Mouse (Mus musculus) stomach, embryonic 14.5 days (tissue): ENCODE measurements around the gene Chchd10. TPM values are rescaled to one million over a fixed set of nuclear protein-coding genes. Genes with fewer than 3 reads are reported as not detected.

Experiments
- ATAC-seq: fragments of 200-750 bp; cut with Nextera tagmentation; 2 replicates; pipeline ENCODE4 v1.8.0; 2017; ENCODE audit warnings: low read depth, moderate TSS enrichment; ENCODE audit not compliant: insufficient number of reproducible peaks, insufficient read depth, low FRiP score
- H3K27ac ChIP-seq: fragments of 300-500 bp; sonication (generic); 2 replicates; pipeline ENCODE4 v1.5.1; 2014; ENCODE audit warnings: mild to moderate bottlenecking, low read length, moderate library complexity, mixed read lengths
- H3K27me3 ChIP-seq: fragments of 300-500 bp; sonication (generic); 2 replicates; pipeline ENCODE4 v1.6.1; 2014; ENCODE audit warnings: low read length, control low read depth, mixed read lengths; ENCODE audit not compliant: control insufficient read depth, insufficient read depth
- H3K36me3 ChIP-seq: fragments of 300-500 bp; sonication (generic); 2 replicates; pipeline ENCODE4 v1.6.1; 2014; ENCODE audit warnings: mild to moderate bottlenecking, control low read depth, low read length, moderate library complexity, mixed read lengths; ENCODE audit not compliant: control insufficient read depth, insufficient read depth
- H3K4me1 ChIP-seq: fragments of 300-500 bp; sonication (generic); 2 replicates; pipeline ENCODE4 v1.6.1; 2014; ENCODE audit warnings: low read length, control low read depth, mixed read lengths; ENCODE audit not compliant: control insufficient read depth, insufficient read depth
- H3K4me2 ChIP-seq: fragments of 300-500 bp; sonication (generic); replicated peaks from 2 replicates; pipeline ENCODE4 v1.6.1; 2014; ENCODE audit warnings: low read depth, low read length, control low read depth
- H3K4me3 ChIP-seq: fragments of 300-500 bp; sonication (generic); 2 replicates; pipeline ENCODE4 v1.5.1; 2014; ENCODE audit warnings: low read depth, low read length, control low read depth
- H3K9ac ChIP-seq: fragments of 300-500 bp; sonication (generic); replicated peaks from 2 replicates; pipeline ENCODE4 v1.6.1; 2014; ENCODE audit warnings: low read depth, mild to moderate bottlenecking, control low read depth, low read length, moderate library complexity, mixed read lengths
- H3K9me3 ChIP-seq: fragments of 300-500 bp; sonication (generic); 2 replicates; pipeline ENCODE4 v1.6.1; 2016; ENCODE audit warnings: low read depth, low read length, control low read depth; ENCODE audit not compliant: control insufficient read depth
- WGBS: fragments of 180-500 bp; shearing (Covaris S2); extraction: QIAGEN DNeasy Blood & Tissue Kit; methylation state at CpG from one replicate; pipeline ENCODE4 v1.1.7; 2014; 5-methylcytosine and 5-hydroxymethylcytosine counted together
- polyA plus RNA-seq: library from polyadenylated mRNA; unstranded; fragments of >200 nt; fragmentation: Nextera tagmentation; extraction: Ambion mirVana; gene quantifications from 2 replicates; pipeline ENCODE4 v1.2.1, GENCODE M21; 2014

The Chchd10 gene
- polyA plus RNA-seq, 1 experiment from 2014 or later, result 47.6 TPM

- no peak for ATAC-seq
- no peak overlapping the region for H3K4me3 ChIP-seq
- peaks cover 54% of the 10 kb centered on the region for H3K36me3 ChIP-seq
- 97% methylated on average over 1 of the region's 1 CpGs for WGBS
- H3K4me1 ChIP-seq, result peaks cover 9% of the 10 kb centered on the region; the same call in 1 of the 2 replicates
- no peak overlapping the region for H3K4me2 ChIP-seq
- H3K9ac ChIP-seq, result no peak overlapping the region
- no peaks in the 10 kb centered on the region for H3K9me3 ChIP-seq
- no peaks in the 10 kb centered on the region for H3K27me3 ChIP-seq
- no peak overlapping the region for H3K27ac ChIP-seq
Measured at GRCm38 (mm10) chr10:75896208-75896607, 36.7 kb upstream of the Chchd10 start.

- Histone ChIP-seq H3K9ac (no peak overlapping the region), H3K27ac (no peak overlapping the region), H3K4me2 (no peak overlapping the region), H3K9me3 (no peaks in the 10 kb centered on the region), H3K36me3 (peaks cover 65% of the 10 kb centered on the region), H3K4me3 (no peak overlapping the region), H3K27me3 (no peaks in the 10 kb centered on the region), H3K4me1 (peaks cover 9% of the 10 kb centered on the region; the same call in 1 of the 2 replicates)
- 49% methylated on average over 6 of the region's 6 CpGs for WGBS
- ATAC-seq, result no peak
Measured at GRCm38 (mm10) chr10:75897373-75897772, 35.6 kb upstream of the Chchd10 start.

- Histone ChIP-seq H3K27ac (no peak overlapping the region), H3K4me1 (0 out of 2 replicates have a peak, but pooled peaks cover 5% of the 10 kb centered on the region), H3K4me3 (no peak overlapping the region), H3K9ac (no peak overlapping the region), H3K36me3 (peaks cover 73% of the 10 kb centered on the region), H3K4me2 (no peak overlapping the region), H3K9me3 (no peaks in the 10 kb centered on the region), H3K27me3 (no peaks in the 10 kb centered on the region)
- 76% methylated on average over 6 of the region's 6 CpGs for WGBS
- no peak for ATAC-seq
Measured at GRCm38 (mm10) chr10:75898039-75898564, 34.8 kb upstream of the Chchd10 start.

- ATAC-seq, result no peak
- no peaks in the 10 kb centered on the region for H3K27me3 ChIP-seq
Measured at GRCm38 (mm10) chr10:75898846-75899245, 34.1 kb upstream of the Chchd10 start.

GRCm38 (mm10) chr10:75904391-75904790 is 28.5 kb upstream of the Chchd10 start:
- H3K9ac ChIP-seq, result no peak overlapping the region
- peaks cover 86% of the 10 kb centered on the region for H3K36me3 ChIP-seq
- 95% methylated on average over 5 of the region's 5 CpGs for WGBS
- no peaks in the 10 kb centered on the region for H3K9me3 ChIP-seq
- no peaks in the 10 kb centered on the region for H3K4me1 ChIP-seq
- H3K4me2 ChIP-seq, result no peak overlapping the region
- no peak overlapping the region for H3K4me3 ChIP-seq
- ATAC-seq, result no peak
- H3K27me3 ChIP-seq, result no peaks in the 10 kb centered on the region
- no peak overlapping the region for H3K27ac ChIP-seq

More at GRCm38 (mm10) chr10:75898846-75899245, 34.1 kb upstream of the Chchd10 start:
- 68% methylated on average over 3 of the region's 3 CpGs for WGBS
- Histone ChIP-seq H3K27ac (no peak overlapping the region), H3K4me1 (no peaks in the 10 kb centered on the region), H3K36me3 (peaks cover 80% of the 10 kb centered on the region), H3K4me2 (no peak overlapping the region), H3K9me3 (no peaks in the 10 kb centered on the region), H3K4me3 (no peak overlapping the region), H3K9ac (no peak overlapping the region)

GRCm38 (mm10) chr10:75906882-75907281 is 26.0 kb upstream of the Chchd10 start:
- H3K4me3 ChIP-seq, result no peak overlapping the region
- H3K9me3 ChIP-seq, result no peaks in the 10 kb centered on the region
- peaks cover 88% of the 10 kb centered on the region for H3K36me3 ChIP-seq
- H3K27me3 ChIP-seq, result no peaks in the 10 kb centered on the region
- no peak overlapping the region for H3K9ac ChIP-seq
- no peaks in the 10 kb centered on the region for H3K4me1 ChIP-seq
- H3K27ac ChIP-seq, result no peak overlapping the region
- H3K4me2 ChIP-seq, result no peak overlapping the region
- 96% methylated on average over 4 of the region's 4 CpGs for WGBS
- no peak for ATAC-seq

- Histone ChIP-seq H3K27me3 (no peaks in the 10 kb centered on the region), H3K27ac (no peak overlapping the region), H3K4me3 (no peak overlapping the region), H3K4me1 (no peaks in the 10 kb centered on the region), H3K9ac (no peak overlapping the region), H3K4me2 (no peak overlapping the region), H3K9me3 (no peaks in the 10 kb centered on the region), H3K36me3 (peaks cover 70% of the 10 kb centered on the region)
- WGBS, result 92% methylated on average over 2 of the region's 2 CpGs
- ATAC-seq, result no peak
Measured at GRCm38 (mm10) chr10:75910698-75911097, 22.2 kb upstream of the Chchd10 start.

- no peak overlapping the region for H3K4me2 ChIP-seq
- no peaks in the 10 kb centered on the region for H3K27me3 ChIP-seq
- H3K36me3 ChIP-seq, result peaks cover 60% of the 10 kb centered on the region
- no peak overlapping the region for H3K27ac ChIP-seq
- WGBS, result 69% methylated on average over 6 of the region's 6 CpGs
- H3K9ac ChIP-seq, result no peak overlapping the region
- H3K4me3 ChIP-seq, result no peak overlapping the region
- H3K9me3 ChIP-seq, result no peaks in the 10 kb centered on the region
- ATAC-seq, result no peak
- 0 out of 2 replicates have a peak, but pooled peaks cover 3% of the 10 kb centered on the region for H3K4me1 ChIP-seq
Measured at GRCm38 (mm10) chr10:75913013-75913589, 19.8 kb upstream of the Chchd10 start.

- WGBS, result 62% methylated on average over 7 of the region's 7 CpGs
- H3K27ac ChIP-seq, result no peak overlapping the region
- H3K4me1 ChIP-seq, result peaks cover 12% of the 10 kb centered on the region; the same call in 1 of the 2 replicates
- no peak for ATAC-seq
- no peak overlapping the region for H3K9ac ChIP-seq
- peaks cover 45% of the 10 kb centered on the region for H3K36me3 ChIP-seq
- no peaks in the 10 kb centered on the region for H3K27me3 ChIP-seq
- no peaks in the 10 kb centered on the region for H3K9me3 ChIP-seq
- H3K4me2 ChIP-seq, result no peak overlapping the region
- H3K4me3 ChIP-seq, result no peak overlapping the region
Measured at GRCm38 (mm10) chr10:75915557-75915956, 17.4 kb upstream of the Chchd10 start.
